Mouse (Mus musculus) liver, embryonic 15.5 days (tissue): Measurements from ENCODE around the gene Tnfsf10. TPM values are rescaled to one million over a fixed set of nuclear protein-coding genes. Genes with fewer than 3 reads are reported as not detected.

Experiments
- ATAC-seq: fragments of 200-750 bp; cut with Nextera tagmentation; 2 replicates; pipeline ENCODE4 v1.8.0; 2017; ENCODE audit warnings: moderate number of reproducible peaks, mild to moderate bottlenecking, moderate library complexity; ENCODE audit not compliant: insufficient read depth
- H3K27ac ChIP-seq: fragments of 300-500 bp; sonication (generic); replicated peaks from 2 replicates; pipeline ENCODE4 v1.5.1; 2015; ENCODE audit warnings: mild to moderate bottlenecking, inconsistent platforms
- H3K27me3 ChIP-seq: fragments of 300-500 bp; sonication (generic); 2 replicates; pipeline ENCODE4 v1.6.1; 2015; ENCODE audit warnings: mild to moderate bottlenecking, inconsistent platforms
- H3K36me3 ChIP-seq: fragments of 300-500 bp; sonication (generic); replicated peaks from 2 replicates; pipeline ENCODE4 v1.6.1; 2015; ENCODE audit warnings: moderate library complexity, mild to moderate bottlenecking, inconsistent platforms
- H3K4me1 ChIP-seq: fragments of 300-500 bp; sonication (generic); replicated peaks from 2 replicates; pipeline ENCODE4 v1.6.1; 2015; ENCODE audit warnings: inconsistent platforms
- H3K4me2 ChIP-seq: fragments of 300-500 bp; sonication (generic); 2 replicates; pipeline ENCODE4 v1.6.1; 2015; ENCODE audit warnings: moderate library complexity, mild to moderate bottlenecking, inconsistent platforms
- H3K4me3 ChIP-seq: fragments of 300-500 bp; sonication (generic); replicated peaks from 2 replicates; pipeline ENCODE4 v1.5.1; 2015; ENCODE audit warnings: mild to moderate bottlenecking, inconsistent platforms
- H3K9ac ChIP-seq: fragments of 300-500 bp; sonication (generic); 2 replicates; pipeline ENCODE4 v1.6.1; 2015; ENCODE audit warnings: moderate library complexity, mild to moderate bottlenecking, inconsistent platforms
- H3K9me3 ChIP-seq: fragments of 300-500 bp; sonication (generic); replicated peaks from 2 replicates; pipeline ENCODE4 v1.6.1; 2016; ENCODE audit warnings: inconsistent platforms
- WGBS: fragments of 180-500 bp; shearing (Covaris S2); methylation state at CpG from one replicate; pipeline ENCODE4 v1.1.7; 2015; ENCODE audit warnings: mixed read lengths; ENCODE audit not compliant: insufficient replicate concordance; 5-methylcytosine and 5-hydroxymethylcytosine counted together
- polyA plus RNA-seq: library from polyadenylated mRNA; unstranded; fragments of >200 nt; fragmentation: Nextera tagmentation; extraction: Ambion mirVana; gene quantifications from 2 replicates; pipeline ENCODE4 v1.2.1, GENCODE M21; 2015

The Tnfsf10 gene
- polyA plus RNA-seq, 1 experiment from 2014 or later: 0.14 TPM

GRCm38 (mm10) chr3:27311475-27311874 lies 5.4 kb upstream of the Tnfsf10 start:
- H3K36me3 ChIP-seq: no peaks in the 10 kb centered on the region
- H3K4me3 ChIP-seq: no peak overlapping the region
- H3K9ac ChIP-seq: no peak overlapping the region
- no peaks in the 10 kb centered on the region for H3K4me1 ChIP-seq
- ATAC-seq: no peak
- no peaks in the 10 kb centered on the region for H3K27me3 ChIP-seq
- H3K4me2 ChIP-seq: no peak overlapping the region
- H3K9me3 ChIP-seq: no peaks in the 10 kb centered on the region
- no peak overlapping the region for H3K27ac ChIP-seq
- WGBS: 62% methylated on average over 4 of the region's 4 CpGs

GRCm38 (mm10) chr3:27314506-27315164 lies 2.2 kb upstream of the Tnfsf10 start:
- no peak for ATAC-seq
- no peaks in the 10 kb centered on the region for H3K36me3 ChIP-seq
- H3K4me1 ChIP-seq: 0 out of 2 replicates have a peak, but pooled peaks cover 3% of the 10 kb centered on the region
- no peaks in the 10 kb centered on the region for H3K27me3 ChIP-seq
- 24% methylated on average over 2 of the region's 2 CpGs for WGBS
- H3K9me3 ChIP-seq: no peaks in the 10 kb centered on the region
- no peak overlapping the region for H3K4me3 ChIP-seq
- no peak overlapping the region for H3K27ac ChIP-seq
- no peak overlapping the region for H3K9ac ChIP-seq
- no peak overlapping the region for H3K4me2 ChIP-seq

GRCm38 (mm10) chr3:27317288-27318024 lies 628 bp downstream of the Tnfsf10 start:
- H3K4me3 ChIP-seq: peak overlapping the region; percentile 40
- H3K4me1 ChIP-seq: 0 out of 2 replicates have a peak, but pooled peaks cover 3% of the 10 kb centered on the region
- ATAC-seq: no peak
- H3K27ac ChIP-seq: no peak overlapping the region
- no peak overlapping the region for H3K9ac ChIP-seq
- H3K4me2 ChIP-seq: peak overlapping the region; percentile 53
- WGBS: 27% methylated on average over 4 of the region's 4 CpGs
- no peaks in the 10 kb centered on the region for H3K36me3 ChIP-seq
- H3K9me3 ChIP-seq: no peaks in the 10 kb centered on the region
- no peaks in the 10 kb centered on the region for H3K27me3 ChIP-seq

GRCm38 (mm10) chr3:27319650-27320049 lies 2.8 kb downstream of the Tnfsf10 start:
- no peaks in the 10 kb centered on the region for H3K9me3 ChIP-seq
- no peak overlapping the region for H3K9ac ChIP-seq
- no peak overlapping the region for H3K4me3 ChIP-seq
- H3K27me3 ChIP-seq: no peaks in the 10 kb centered on the region
- ATAC-seq: no peak
- H3K36me3 ChIP-seq: no peaks in the 10 kb centered on the region
- H3K4me1 ChIP-seq: 0 out of 2 replicates have a peak, but pooled peaks cover 3% of the 10 kb centered on the region
- H3K4me2 ChIP-seq: no peak overlapping the region
- no peak overlapping the region for H3K27ac ChIP-seq
- WGBS: 77% methylated on average over 1 of the region's 1 CpGs

GRCm38 (mm10) chr3:27320613-27321495 lies 4.0 kb downstream of the Tnfsf10 start:
- Histone ChIP-seq H3K36me3 (no peaks in the 10 kb centered on the region), H3K27ac (no peak overlapping the region), H3K4me3 (no peak overlapping the region), H3K9ac (no peak overlapping the region), H3K4me1 (0 out of 2 replicates have a peak, but pooled peaks cover 3% of the 10 kb centered on the region), H3K9me3 (no peaks in the 10 kb centered on the region), H3K4me2 (no peak overlapping the region), H3K27me3 (no peaks in the 10 kb centered on the region)
- no peak for ATAC-seq
- 58% methylated on average over 9 of the region's 9 CpGs for WGBS

- no peaks in the 10 kb centered on the region for H3K9me3 ChIP-seq
- 66% methylated on average over 9 of the region's 9 CpGs for WGBS
- H3K4me2 ChIP-seq: no peak overlapping the region
Observed at GRCm38 (mm10) chr3:27322591-27322990, 5.8 kb downstream of the Tnfsf10 start.

GRCm38 (mm10) chr3:27323551-27323950 lies 6.7 kb downstream of the Tnfsf10 start:
- Histone ChIP-seq H3K4me1 (no peaks in the 10 kb centered on the region), H3K4me2 (no peak overlapping the region), H3K27ac (no peak overlapping the region), H3K27me3 (no peaks in the 10 kb centered on the region), H3K9me3 (no peaks in the 10 kb centered on the region), H3K9ac (no peak overlapping the region), H3K36me3 (no peaks in the 10 kb centered on the region), H3K4me3 (no peak overlapping the region)
- WGBS: 65% methylated on average over 5 of the region's 5 CpGs
- ATAC-seq: no peak

More at GRCm38 (mm10) chr3:27322591-27322990, 5.8 kb downstream of the Tnfsf10 start:
- Histone ChIP-seq H3K4me3 (no peak overlapping the region), H3K27me3 (no peaks in the 10 kb centered on the region), H3K27ac (no peak overlapping the region), H3K9ac (no peak overlapping the region), H3K36me3 (no peaks in the 10 kb centered on the region), H3K4me1 (no peaks in the 10 kb centered on the region)
- no peak for ATAC-seq

GRCm38 (mm10) chr3:27326633-27327191 lies 9.9 kb downstream of the Tnfsf10 start:
- Histone ChIP-seq H3K27me3 (no peaks in the 10 kb centered on the region), H3K4me2 (no peak overlapping the region), H3K4me1 (no peaks in the 10 kb centered on the region), H3K36me3 (no peaks in the 10 kb centered on the region), H3K27ac (no peak overlapping the region), H3K9ac (no peak overlapping the region), H3K9me3 (no peaks in the 10 kb centered on the region), H3K4me3 (no peak overlapping the region)
- ATAC-seq: no peak
- 42% methylated on average over 4 of the region's 4 CpGs for WGBS

- Histone ChIP-seq H3K9me3 (no peaks in the 10 kb centered on the region), H3K4me2 (no peak overlapping the region), H3K4me1 (no peaks in the 10 kb centered on the region), H3K4me3 (no peak overlapping the region), H3K36me3 (no peaks in the 10 kb centered on the region), H3K27me3 (no peaks in the 10 kb centered on the region), H3K27ac (no peak overlapping the region), H3K9ac (no peak overlapping the region)
- WGBS: 62% methylated on average over 5 of the region's 5 CpGs
- ATAC-seq: no peak
Observed at GRCm38 (mm10) chr3:27330706-27331105, 13.9 kb downstream of the Tnfsf10 start.

- Histone ChIP-seq H3K27ac (no peak overlapping the region), H3K36me3 (no peaks in the 10 kb centered on the region), H3K4me2 (no peak overlapping the region), H3K9me3 (no peaks in the 10 kb centered on the region), H3K27me3 (no peaks in the 10 kb centered on the region), H3K4me1 (no peaks in the 10 kb centered on the region), H3K4me3 (no peak overlapping the region), H3K9ac (no peak overlapping the region)
- ATAC-seq: no peak
- WGBS: 21% methylated on average over 6 of the region's 6 CpGs
Observed at GRCm38 (mm10) chr3:27338437-27338836, 21.6 kb downstream of the Tnfsf10 start.
